Mouse (Mus musculus) adrenal gland (tissue): Measurements from ENCODE around the gene Prcc.

ENCODE experiments used
- intact Hi-C: fragments of 180-260 bp; cut with DNase I; formaldehyde crosslinking; loops from one replicate; pipeline ENCODE4 v1.15.1; 2025
- long read RNA-seq, 2 experiments: library from polyadenylated mRNA; unstranded; transcript quantifications; one replicate each; pipeline ENCODE4 v2.0.0; 2020; ENCODE audit warnings: borderline replicate concordance in 1 of 2; ENCODE audit not compliant: insufficient replicate concordance in 1 of 2

Gene Prcc
- long read RNA-seq, experiment 1, partial matches to known transcripts = 1 of 1 reads
- long read RNA-seq, experiment 1, other reads (novel, unspliced or antisense) = 0 of 1 reads
- long read RNA-seq, experiment 2, partial matches to known transcripts = 2 of 3 reads
- long read RNA-seq, experiment 2, other reads (novel, unspliced or antisense) = 1 of 3 reads

DNA sequence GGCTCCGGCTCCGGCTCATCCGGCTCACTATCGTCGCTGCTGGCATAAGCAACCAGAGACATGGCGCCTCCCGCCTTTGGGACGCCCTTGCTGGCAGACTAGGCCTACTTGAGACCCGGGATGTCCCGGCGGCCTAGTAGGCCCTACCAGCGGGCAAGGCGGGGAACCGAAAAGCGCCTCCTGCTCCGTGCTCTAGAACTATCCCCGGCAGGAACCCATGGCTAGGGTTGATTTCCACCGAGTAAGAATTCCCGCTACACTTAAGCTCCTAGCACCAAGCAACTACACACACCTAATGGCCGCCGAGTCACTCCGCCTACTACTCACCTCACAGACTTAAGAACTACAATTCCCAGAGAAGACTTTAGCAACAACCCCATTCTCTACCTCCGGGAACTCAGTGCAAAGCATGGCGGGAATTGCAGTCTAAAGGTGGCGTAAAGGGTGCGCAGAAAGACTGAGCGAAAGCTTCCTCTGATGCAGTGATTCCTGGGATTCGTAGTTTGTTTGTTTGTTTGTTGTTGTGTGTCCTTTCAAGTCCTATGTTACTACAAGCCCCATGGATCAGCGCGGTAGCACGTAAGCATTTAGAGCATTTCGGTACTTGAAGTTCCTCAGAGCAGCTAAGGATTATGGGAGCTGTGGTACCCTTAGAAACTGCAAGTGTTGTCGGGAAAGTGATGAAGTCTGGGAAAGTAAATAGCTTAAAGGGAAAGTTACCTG, at the start of gene Prcc:
TSS of gene Prcc (minus strand) at position 328 of the 723 bp plus-strand sequence.
- intact Hi-C loops = no loop called here

DNA sequence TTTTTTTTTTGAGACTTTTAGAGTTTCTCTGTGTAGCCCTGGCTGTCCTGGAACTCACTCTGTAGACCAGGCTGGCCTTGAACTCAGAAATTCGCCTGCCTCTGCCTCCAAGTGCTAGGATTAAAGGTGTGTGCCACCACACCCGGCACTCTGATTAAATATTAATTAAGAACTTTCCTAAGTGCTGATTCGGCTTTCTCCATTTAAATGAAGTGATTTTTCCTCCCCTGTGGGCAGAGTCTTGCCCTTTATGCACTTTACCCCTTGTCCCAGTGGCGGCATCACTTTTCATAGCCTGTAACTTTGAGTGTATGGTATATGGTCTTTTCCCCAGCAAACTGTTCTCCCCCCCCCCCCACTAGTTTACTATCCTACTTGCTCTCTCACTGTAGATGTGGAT, 49.8 kb upstream of the Prcc start:
- intact Hi-C loops = loop anchor here (10.0 kb wide), 2 partner anchors 50 to 140 kb away; partner anchors contain the start of gene Ttc24

DNA sequence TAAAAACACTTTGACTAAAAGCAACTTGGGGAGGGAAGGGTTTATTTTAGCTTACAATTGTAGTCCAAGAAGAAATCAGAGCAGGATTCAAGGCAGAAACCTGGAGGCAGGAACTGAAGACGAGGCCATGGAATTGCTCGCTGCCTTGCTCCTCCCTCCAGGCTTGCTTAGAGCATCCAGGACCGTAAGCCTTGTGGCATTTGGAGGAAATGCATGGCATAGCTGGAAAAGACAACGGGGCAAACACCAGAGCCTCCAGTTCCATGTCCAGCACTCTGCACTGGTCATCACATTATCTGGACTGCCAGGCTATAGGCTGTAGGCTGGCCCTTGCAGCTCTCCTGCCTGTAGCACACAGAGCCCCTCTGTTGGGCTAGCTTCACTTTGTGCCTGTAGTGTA, 49.1 kb upstream of the Prcc start:
- intact Hi-C loops = loop anchor here (10.0 kb wide), 2 partner anchors 50 to 140 kb away; partner anchors contain the start of gene Ttc24

DNA sequence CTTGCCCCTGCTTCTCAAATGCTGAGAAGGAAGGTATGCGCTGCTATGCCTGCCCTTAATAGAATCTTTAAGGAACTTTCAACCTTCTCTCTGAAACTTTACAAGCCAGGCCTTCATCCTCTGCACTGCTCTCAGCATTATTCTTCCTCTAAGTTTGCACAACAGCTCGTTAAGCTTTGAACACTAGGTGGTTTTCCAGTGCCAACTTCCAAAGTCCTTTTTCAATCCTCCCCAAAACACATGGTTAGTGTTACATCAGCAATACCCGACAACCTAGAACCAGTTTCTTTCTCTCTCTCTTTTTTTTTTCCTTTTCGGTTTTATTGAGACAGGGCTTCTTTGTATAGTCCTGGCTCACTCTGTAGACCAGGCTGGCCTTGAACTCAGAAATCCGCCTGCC, 48.6 kb upstream of the Prcc start:
- intact Hi-C loops = loop anchor here (10.0 kb wide), 2 partner anchors 51 to 141 kb away; partner anchors contain the start of gene Ttc24

DNA sequence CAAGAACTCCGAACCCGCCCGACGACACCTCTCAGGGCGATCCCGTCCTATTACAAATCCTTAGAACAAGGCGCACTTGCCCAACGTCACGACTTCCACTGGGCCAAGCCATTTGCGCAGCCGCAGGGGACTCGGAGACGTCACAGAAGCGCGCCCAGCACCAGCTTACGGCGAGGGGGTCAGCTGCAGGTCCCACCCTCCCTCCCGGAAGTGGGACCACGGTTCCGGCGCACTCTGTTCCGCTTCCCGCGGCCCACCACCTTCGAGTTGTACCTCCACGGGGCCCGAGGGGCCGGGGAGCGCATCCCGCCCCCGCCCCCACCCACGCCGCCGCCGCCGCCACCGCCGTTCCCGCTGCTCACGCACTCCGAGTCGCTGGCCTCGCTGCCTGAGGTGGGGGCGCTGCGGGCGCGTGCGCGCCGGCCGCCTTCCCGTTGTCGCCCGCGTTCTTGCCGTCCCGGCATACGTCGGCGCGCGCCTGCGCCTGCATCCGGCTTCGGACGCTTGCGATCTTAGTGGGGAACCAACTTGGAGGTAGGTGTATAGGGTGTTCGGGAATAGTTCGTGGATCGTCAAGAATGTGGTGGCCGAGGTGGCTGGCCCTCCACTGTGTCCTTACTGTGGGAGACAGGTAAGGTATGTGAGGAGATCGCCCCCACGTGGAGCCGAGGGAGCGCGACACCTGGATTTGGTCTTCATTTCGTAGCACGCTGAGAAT, 44.8 kb upstream of the Prcc start, which contains the start of the genes Isg20l2 and Rrnad1:
TSS of gene Isg20l2 (plus strand) at position 237 of the 718 bp plus-strand sequence.
TSS of gene Rrnad1 (minus strand) at position 640 of the 718 bp plus-strand sequence.
- intact Hi-C loops = loop anchor here (10.0 kb wide), 2 partner anchors 55 to 145 kb away; partner anchors contain the start of gene Ttc24

DNA sequence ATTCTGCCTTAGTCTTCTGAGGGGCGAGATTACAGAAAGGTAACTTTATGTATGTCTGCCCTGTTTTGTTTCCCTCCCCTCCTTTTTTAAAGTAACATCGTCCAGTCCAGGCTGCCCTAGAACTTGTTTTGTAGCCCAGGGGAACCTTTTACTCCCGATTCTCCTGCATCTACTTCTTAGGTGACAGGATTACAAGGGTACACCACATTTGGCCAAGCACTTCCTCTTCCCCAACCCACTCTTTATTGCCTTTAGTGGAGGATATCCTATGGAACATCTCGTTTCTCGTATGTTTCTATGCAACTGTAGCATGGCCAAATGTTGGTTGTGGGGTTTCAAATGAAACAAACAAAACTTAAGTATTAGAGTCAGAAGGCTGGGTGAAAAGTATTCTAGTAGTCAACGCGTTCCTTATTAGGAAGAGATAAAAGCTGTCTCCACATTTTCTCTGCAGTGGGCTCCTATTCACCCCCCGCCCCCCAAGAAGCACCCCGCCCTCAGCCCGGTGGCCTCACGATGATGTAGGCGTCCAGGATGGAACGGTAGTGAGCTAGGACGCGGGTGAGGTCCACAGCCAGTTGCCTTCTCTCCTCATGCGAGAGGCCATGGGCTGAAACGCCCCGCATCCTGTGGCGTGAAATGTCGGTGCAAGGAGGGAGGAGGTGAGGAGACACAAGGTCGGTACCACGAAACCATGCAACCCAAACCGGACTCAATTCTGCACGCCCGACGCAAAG, 44.1 kb upstream of the Prcc start:
- intact Hi-C loops = loop anchor here (10.0 kb wide), 2 partner anchors 55 to 145 kb away; partner anchors contain the start of gene Ttc24

DNA sequence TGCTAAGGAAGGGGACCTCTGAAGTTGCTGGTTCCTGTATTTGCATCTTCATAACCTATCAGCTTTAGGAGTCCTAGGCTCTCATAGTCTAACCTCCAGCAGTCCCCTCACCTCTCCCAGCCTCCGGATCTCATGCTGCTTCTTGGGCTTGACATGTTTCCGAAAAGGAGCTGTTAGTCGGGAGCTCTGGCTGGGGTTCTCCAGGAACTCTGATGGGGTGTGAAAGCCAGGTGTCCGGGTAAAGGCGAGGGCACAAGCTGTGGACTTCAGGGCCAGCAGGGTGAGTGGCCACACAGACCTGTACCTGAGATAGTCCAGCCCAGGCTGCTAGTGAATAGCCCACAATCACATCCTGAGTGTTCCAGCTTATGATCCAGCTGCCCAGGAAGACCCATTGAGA, 42.0 kb upstream of the Prcc start:
- intact Hi-C loops = no loop called here

DNA sequence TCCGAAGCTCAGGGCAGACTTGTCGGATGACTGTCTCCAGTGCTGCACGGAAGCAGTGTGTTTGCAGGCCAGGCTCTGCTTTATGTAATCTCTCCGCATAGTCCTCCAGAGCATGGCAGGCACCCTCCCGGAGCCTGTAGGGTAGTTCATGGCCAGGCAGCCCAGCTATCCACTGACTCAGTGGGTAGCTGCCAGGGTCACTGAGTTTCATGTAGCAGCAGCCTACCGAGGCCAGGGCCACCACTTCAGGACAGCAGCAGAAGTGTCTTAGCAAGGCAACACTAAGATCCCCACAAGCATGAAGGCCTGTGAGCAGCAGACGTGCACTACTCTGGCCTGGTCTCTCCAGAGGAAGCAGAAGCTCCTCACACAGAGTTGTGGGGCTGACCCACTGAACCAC, 39.6 kb upstream of the Prcc start:
- intact Hi-C loops = no loop called here

DNA sequence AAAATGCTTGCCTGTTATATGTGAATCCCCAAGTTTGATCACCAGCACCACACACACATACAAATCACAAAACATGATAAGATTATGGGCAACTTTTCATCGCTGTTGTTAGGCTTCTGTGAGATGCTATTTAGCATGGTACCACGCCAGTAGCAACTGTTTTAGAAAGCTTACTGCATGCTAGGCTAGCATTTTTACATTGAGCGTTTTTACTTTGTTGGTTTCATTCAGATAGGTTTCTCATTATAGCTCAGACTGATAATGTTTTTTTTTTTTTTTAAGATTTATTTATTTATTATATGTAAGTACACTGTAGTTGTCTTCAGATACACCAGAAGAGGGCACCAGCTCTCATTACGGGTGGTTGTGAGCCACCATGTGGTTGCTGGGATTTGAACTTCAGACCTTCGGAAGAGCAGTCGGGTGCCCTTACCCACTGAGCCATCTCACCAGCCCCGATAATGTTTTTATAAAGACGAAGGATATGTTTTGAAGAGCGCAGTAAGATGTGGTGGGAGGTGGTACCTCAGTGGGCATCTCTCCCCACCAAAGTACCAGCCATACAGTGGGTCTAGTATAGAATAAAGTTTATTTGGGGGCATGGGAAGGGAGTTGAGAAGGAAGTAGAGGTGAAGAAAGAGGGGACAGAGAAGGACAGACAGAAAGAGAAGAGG, 35.0 kb upstream of the Prcc start:
- intact Hi-C loops = no loop called here

DNA sequence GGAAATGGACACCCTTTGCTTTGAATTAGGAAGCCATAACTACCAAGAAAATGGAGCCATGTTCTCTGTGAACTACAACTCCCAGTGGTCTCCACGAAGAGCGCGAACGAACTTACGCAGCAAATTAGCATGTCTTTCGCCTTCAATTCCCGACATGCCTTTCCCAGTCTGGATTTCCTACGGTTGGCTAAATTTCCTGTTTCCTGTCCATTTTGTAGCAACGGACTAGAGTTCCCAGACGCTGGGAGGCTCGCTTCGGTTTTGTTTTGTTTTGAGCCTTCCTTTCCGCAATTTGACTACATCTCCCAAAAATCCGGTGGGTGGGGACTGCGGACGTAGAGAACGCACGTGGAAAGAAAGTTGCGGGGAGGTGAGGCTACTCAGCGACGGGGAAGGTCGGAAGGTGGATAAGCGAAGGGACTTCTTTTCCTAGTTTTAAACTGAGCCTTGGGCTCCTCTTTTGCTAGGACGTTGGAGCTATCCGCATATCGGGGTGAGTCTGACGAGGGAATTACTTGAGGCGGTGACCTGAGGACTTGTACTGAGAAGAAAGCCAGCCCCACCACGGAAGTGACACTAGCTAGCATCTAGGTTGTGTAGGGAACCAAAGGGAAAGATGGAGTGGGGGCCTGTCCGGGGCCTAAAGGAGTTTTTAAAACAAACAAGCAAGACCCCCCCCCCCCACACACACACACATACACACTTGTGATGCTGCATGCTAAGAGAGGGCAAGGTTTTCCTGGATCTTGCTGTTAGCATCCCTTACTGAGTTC, 34.1 kb upstream of the Prcc start, which contains the start of gene Mrpl24:
TSS of gene Mrpl24 (plus strand) at position 171 of the 773 bp plus-strand sequence.
- intact Hi-C loops = no loop called here

DNA sequence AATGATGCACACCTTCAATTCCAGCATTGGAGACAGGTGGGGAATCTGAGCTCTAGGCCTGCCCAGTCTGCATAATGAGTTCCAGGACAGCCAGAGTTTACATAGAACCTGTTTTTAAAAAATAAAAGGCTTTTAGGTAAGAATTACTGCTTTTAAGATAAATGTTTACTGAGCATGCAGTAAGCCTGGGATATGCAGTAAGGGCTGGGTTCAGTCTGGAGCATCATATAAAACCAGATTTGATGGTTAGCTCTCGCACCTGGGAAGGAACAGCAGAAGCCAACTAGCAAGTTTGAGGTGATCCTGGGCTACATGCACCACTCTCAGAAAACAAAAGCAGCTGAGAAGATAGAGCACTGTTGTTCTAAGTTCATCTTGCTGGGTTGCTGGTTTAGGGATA, 33.1 kb upstream of the Prcc start:
- intact Hi-C loops = no loop called here

DNA sequence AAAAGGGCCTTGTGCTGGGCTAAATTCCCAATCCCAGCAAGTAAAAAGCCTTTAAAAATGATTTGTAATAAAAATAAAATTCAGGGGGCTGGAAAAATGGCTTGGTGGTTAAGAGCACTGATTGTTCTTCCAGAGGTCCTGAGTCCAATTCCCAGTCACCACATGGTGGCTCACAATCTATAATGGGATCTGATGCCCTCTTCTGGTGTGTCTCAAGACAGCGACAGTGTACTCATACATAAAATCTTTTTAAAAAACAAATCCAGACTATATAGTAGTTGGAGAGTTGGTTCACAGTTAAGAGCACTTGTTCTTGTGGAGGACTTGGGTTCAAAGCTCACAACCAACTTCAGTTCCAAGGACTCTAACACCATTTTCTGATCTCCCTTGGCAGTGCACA, 31.6 kb upstream of the Prcc start:
- intact Hi-C loops = no loop called here

DNA sequence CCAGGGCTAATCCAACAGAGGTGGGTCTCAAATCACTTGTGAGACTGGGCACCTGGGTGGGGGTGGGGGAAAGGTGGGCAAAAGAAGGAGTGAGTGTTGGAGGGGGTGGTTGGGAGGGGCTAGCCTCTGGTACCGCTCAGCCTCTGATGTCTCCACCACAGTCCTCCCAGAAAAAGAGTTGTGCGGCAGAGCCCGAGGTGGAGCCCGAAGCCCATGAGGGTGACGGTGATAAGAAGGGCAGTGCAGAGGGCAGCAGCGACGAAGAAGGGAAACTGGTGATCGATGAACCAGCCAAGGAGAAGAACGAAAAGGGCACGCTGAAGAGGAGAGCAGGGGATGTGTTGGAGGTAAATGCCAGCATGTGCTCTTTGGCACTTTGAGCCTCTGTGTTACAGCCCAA, 28.5 kb upstream of the Prcc start:
- intact Hi-C loops = no loop called here

DNA sequence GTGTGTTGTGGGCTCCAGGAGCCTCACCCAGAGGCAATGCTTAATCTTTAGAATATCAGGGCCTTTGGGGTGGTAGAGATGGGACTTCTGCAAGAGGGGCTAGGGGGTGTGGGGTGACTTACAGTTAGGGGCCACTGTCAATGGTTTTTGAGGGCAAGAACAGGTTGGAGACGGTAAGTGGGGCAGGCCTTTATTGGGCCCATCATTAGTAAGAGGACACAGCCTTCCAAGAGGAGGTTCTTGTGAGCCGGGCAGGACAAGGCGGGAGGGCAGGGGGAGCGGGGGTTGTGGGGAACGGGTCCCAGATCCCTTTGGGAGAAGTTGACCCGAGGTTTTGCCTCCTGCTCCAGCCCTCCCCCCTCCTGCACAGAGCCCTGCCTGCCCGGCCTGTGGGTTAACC, 28.1 kb upstream of the Prcc start:
- intact Hi-C loops = no loop called here

DNA sequence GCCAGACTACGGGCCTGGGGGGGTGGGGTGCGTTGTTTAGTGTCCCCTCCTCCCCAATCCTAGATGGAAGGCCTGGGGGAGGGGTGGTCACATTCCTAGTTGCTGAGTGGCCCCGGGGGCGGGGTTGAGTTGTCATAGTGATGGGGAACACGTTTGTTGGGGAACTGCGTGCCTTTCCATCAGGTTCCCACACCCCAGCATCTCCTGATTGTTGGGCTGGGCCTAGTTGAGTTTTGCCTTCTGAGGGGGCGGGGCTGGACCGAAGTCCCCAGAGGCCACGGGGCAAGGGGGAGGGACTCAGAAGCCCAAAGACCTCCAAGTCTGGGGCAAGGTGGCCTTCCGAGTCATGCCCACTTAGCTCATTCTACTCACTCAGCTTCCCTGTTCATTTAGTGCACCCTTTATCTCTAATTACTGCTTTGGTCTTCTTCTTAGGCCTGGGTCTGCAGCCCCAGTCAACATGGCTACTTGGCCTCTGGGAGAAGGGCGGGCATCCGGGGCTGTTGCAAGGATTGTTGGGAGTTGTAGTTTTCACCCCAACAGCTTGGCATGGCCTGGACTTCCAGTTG, 25.2 kb upstream of the Prcc start:
- intact Hi-C loops = no loop called here

DNA sequence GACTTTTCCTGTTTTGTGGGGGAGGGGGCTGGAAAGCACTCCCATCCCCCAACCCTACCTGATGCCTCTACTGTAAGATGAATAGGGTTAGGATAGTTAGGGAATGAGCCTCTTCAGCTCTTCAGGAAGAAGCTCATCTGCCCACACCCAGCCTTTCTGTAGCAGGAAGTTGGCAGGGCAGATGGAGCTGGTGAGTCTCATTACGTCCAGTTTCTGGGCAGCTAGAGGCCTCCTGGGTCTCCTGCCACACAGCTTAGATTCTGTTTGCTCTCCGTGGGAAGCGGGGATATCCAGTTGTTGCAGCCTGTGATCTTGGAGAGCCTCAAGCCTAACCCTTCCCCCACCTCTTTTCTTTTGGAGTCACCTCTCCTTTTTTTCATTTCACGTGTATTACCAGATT, 24.5 kb upstream of the Prcc start:
- intact Hi-C loops = no loop called here

DNA sequence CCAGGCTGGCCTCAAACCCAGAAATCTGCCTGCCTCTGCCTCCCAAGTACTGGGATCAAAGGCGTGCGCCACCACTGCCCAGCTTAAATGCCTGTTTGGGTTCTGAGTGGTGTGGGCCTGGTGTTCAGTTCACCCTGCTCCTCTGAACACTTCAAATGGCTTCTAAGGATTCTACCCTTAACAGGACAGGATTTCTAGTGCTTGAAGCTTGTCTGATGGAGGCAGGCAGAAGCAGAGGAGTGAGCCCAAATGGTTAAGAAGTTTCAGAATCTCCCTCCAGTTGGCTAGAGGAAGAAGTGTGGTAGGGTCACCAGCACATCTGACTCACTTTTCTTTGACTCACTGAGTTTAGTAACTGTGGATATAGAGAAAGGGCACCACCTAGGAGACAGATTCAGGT, 24.0 kb upstream of the Prcc start:
- intact Hi-C loops = no loop called here

DNA sequence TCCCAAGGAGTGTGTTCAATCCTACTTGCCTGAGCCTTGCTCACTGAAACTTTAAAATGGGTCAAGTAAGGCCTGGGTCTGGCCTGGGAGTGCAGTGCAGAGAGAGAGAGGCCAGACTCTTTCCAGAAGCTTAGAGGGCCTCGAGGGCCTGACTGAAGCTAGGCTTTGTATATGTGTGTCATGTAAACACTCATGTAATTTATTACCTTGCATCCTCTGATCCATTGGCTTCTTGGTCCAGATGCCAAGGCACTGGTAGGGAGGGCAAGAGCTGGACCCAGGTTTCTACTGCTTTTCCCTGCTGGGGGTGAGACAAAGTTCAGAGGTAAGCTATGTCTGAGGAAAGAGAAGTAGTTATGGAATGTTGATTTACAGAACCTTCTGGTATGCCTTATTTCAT, 22.5 kb upstream of the Prcc start:
- intact Hi-C loops = no loop called here
